Mouse (Mus musculus): ENCODE measurements around the gene Tenm3. TPM values are rescaled to one million over a fixed set of nuclear protein-coding genes. Genes with fewer than 3 reads are reported as not detected.

Gene Tenm3
- polyA plus RNA-seq, 1 experiment from 2014 or later: 7.0 TPM

DNA sequence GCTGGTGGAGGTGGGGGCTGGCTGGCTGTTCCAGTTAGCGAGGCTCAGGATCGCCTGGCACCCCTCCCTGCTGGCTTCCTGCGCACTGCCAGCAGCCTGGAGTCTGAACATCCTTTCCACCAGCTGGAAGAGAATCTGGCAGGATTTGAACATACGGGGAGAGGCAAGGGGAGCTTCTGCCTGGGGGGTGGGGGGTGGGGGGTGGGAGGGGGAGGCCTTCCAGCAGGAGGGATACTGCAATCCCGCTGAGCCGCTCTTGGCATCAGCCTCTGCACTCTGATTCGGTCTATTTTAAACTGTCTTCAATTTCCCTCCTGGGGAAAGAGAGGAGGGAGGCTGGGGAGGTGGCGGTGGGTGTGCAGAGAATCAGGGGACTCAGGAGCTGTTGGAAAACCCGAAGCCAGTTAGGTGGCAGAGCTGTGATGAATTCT lies 628.7 kb downstream of the Tenm3 start:
- no peaks in the 10 kb centered on the region; the same call in 1 of the 2 replicates for H3K27me3 ChIP-seq (replicated peaks)
- ATAC-seq (ENCODE audit: extremely low read depth, insufficient number of reproducible peaks, low FRiP score, low TSS enrichment): no peak
- whole genome bisulfite sequencing: 30% methylated on average over 9 of the region's 9 CpGs

DNA sequence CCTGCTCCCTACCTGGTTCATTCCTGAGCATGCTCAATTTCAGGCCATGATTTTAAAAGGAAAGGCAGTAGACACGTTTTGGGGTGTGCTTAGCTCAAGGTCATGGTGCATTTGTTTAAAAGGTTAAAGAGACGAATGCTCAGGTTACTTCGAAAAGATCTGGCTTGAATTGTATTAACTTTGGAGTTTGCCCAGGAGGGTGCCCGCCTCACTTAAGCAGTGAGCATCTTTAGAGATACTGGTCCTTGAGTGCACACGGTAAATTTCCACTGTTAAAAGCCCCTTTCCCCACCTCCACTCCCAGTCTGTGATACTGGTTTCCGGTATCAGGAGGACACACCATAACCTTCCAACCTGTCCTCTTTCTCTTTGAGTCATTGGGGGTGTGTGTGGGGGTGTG lies 629.4 kb downstream of the Tenm3 start:
- ATAC-seq (ENCODE audit: extremely low read depth, insufficient number of reproducible peaks, low FRiP score, low TSS enrichment): no peak
- H3K9me3 ChIP-seq: no peaks in the 10 kb centered on the region
- no peak overlapping the region for H3K27ac ChIP-seq (replicated peaks)
- no peak overlapping the region for H3K4me2 ChIP-seq
- H3K36me3 ChIP-seq: no peaks in the 10 kb centered on the region
- H3K4me3 ChIP-seq: no peak overlapping the region
- H3K27me3 ChIP-seq (replicated peaks): no peaks in the 10 kb centered on the region; the same call in 1 of the 2 replicates
- no peaks in the 10 kb centered on the region for H3K4me1 ChIP-seq
- WGBS: 63% methylated on average over 6 of the region's 6 CpGs
- no peak overlapping the region for H3K9ac ChIP-seq

More for the DNA sequence above, 628.7 kb downstream of the Tenm3 start:
- Histone ChIP-seq H3K36me3 (no peaks in the 10 kb centered on the region), H3K4me3 (no peak overlapping the region), H3K9me3 (no peaks in the 10 kb centered on the region), H3K4me2 (no peak overlapping the region), H3K4me1 (no peaks in the 10 kb centered on the region), H3K9ac (no peak overlapping the region), H3K27ac (replicated peaks) (no peak overlapping the region)

DNA sequence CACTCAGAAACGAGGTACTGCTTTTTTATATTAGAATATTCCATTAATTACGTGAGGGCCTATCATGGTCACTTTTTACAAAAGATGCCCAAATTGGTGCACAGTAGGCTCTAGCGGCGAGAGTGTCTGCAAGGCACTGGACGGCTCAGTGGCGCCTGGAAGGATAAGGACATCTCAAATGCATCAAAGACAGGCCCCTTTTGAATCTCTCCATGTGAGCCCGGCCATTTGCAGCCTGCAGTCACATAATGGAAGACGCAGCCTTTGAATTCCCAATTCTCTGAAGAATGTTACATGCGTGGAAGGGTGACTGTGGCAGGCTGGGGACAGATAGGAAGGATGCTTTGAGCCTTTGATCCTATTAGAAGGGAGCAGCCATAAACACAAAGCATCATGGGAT lies 631.8 kb downstream of the Tenm3 start:
- ATAC-seq (ENCODE audit: extremely low read depth, insufficient number of reproducible peaks, low FRiP score, low TSS enrichment): no peak
- no peaks in the 10 kb centered on the region; the same call in 1 of the 2 replicates for H3K27me3 ChIP-seq (replicated peaks)
- no peak overlapping the region for H3K27ac ChIP-seq (replicated peaks)
- no peak overlapping the region for H3K4me3 ChIP-seq
- H3K4me2 ChIP-seq: no peak overlapping the region
- H3K4me1 ChIP-seq: no peaks in the 10 kb centered on the region
- no peaks in the 10 kb centered on the region for H3K36me3 ChIP-seq
- H3K9ac ChIP-seq: no peak overlapping the region
- no peaks in the 10 kb centered on the region for H3K9me3 ChIP-seq
- 83% methylated on average over 9 of the region's 9 CpGs for whole genome bisulfite sequencing

DNA sequence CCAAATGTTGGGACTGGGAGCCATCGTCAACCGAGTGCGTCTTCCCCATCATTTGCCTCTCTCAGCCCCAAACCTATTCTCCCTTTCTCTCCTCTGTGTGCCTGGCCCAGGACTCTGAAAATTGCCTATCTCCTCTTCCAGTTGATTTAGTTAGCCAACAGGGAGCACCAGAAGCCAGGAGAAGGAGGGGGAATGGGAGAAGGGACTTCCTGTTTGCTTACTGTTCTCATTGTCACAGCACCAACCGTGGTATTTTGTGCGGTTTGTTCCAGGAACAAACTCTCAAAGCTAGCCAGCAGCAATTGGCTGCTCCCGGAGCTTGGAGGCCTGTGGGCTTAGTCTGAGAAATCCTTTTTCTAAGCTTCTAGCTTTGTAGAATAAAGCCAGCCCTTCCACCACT lies 636.2 kb downstream of the Tenm3 start:
- Histone ChIP-seq H3K27ac (replicated peaks) (no peak overlapping the region), H3K27me3 (replicated peaks) (no peaks in the 10 kb centered on the region), H3K9ac (no peak overlapping the region), H3K4me1 (no peaks in the 10 kb centered on the region), H3K36me3 (no peaks in the 10 kb centered on the region), H3K9me3 (no peaks in the 10 kb centered on the region), H3K4me3 (no peak overlapping the region), H3K4me2 (no peak overlapping the region)
- 79% methylated on average over 6 of the region's 6 CpGs for WGBS
- ATAC-seq (ENCODE audit: extremely low read depth, insufficient number of reproducible peaks, low FRiP score, low TSS enrichment): no peak

DNA sequence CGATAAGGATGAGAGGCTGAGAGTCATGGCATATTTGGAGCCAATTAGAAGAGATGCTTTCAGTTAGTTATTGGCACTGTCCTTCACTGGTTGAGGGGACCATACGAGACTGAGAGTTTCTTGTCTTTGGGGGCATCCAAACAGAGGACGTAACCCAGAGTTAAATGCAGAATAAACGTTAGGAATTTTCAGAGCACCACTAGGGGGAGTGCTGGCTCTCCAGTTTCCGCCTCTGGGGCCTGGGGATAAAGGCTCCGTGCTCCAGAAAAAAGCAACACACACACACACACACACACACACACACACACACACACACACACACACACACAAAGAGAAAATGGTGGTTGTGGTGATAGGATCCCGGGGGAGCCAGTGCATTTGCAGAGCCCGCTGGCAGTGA lies 636.8 kb downstream of the Tenm3 start:
- WGBS: 66% methylated on average over 7 of the region's 8 CpGs
- H3K27ac ChIP-seq (replicated peaks): no peak overlapping the region
- no peak overlapping the region for H3K4me3 ChIP-seq
- H3K4me2 ChIP-seq: no peak overlapping the region
- H3K36me3 ChIP-seq: no peaks in the 10 kb centered on the region
- H3K4me1 ChIP-seq: no peaks in the 10 kb centered on the region
- H3K9me3 ChIP-seq: no peaks in the 10 kb centered on the region
- no peaks in the 10 kb centered on the region for H3K27me3 ChIP-seq (replicated peaks)
- ATAC-seq (ENCODE audit: extremely low read depth, insufficient number of reproducible peaks, low FRiP score, low TSS enrichment): no peak
- no peak overlapping the region for H3K9ac ChIP-seq

DNA sequence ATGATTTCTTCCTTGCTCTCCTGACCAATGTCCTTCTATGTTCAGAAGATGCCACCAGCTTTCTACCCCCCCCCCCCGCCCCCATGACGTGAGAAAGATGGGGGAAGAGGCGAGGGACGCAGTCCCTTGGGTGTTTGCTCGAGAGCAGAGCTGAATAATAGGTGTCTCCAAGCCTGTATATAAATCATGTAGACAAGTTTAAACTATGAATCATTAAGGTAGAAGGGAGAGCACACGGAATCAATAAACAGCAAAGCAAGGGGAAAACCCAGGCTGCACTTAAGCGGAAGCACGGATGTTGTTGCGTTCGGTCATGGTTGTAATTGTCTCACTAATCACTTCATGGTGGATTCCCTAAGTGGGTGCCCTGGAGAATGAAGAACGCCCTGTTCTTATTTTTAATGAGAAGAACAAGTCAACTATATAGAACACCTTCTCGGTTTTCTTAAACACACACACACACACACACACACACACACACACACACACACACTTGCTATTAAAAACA lies 638.9 kb downstream of the Tenm3 start:
- no peaks in the 10 kb centered on the region for H3K9me3 ChIP-seq
- no peak overlapping the region for H3K4me2 ChIP-seq
- H3K36me3 ChIP-seq: no peaks in the 10 kb centered on the region
- ATAC-seq (ENCODE audit: extremely low read depth, insufficient number of reproducible peaks, low FRiP score, low TSS enrichment): no peak
- no peak overlapping the region for H3K9ac ChIP-seq
- no peaks in the 10 kb centered on the region for H3K27me3 ChIP-seq (replicated peaks)
- no peak overlapping the region for H3K4me3 ChIP-seq
- WGBS: 78% methylated on average over 12 of the region's 12 CpGs
- H3K4me1 ChIP-seq: no peaks in the 10 kb centered on the region
- H3K27ac ChIP-seq (replicated peaks): no peak overlapping the region

DNA sequence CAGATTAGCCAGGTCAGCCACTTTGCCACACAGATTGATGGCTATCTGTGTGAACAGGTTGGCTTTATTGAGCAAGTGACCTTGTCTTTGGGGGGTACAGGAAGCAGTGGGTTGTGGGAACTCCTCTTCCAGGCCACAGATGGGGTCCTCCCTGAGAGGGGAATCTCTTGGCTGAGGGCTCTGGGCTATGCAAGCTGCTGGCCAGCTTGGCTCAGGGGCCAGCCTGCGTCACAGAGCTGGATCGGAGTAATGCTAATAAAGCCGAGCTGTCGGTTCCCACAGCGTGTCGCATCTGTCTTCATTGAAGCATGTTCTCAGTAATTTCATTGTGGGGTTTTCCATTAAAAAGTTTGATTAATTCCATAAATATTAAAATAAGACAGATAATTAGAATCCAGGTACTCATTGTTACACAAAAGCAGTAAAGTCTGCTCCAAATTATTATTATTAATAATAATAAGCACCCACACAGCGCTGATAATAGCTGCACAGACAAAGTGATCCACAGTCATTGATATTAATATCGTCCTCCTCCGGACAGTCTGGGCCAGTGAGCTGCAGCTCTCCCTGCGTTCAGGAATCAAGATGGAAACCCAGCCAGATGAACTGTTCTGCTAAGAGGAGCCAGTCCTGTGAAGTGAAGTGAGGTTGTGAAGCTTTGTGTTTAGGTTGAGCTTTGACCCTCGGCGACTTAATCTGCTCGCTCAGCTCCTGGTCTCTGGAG lies 639.5 kb downstream of the Tenm3 start:
- ATAC-seq (ENCODE audit: extremely low read depth, insufficient number of reproducible peaks, low FRiP score, low TSS enrichment): no peak
- WGBS: 81% methylated on average over 13 of the region's 13 CpGs
- H3K4me1 ChIP-seq: no peaks in the 10 kb centered on the region
- H3K27ac ChIP-seq (replicated peaks): no peak overlapping the region
- no peak overlapping the region for H3K4me3 ChIP-seq
- no peaks in the 10 kb centered on the region for H3K27me3 ChIP-seq (replicated peaks)
- no peaks in the 10 kb centered on the region for H3K36me3 ChIP-seq
- no peak overlapping the region for H3K9ac ChIP-seq
- H3K9me3 ChIP-seq: no peaks in the 10 kb centered on the region
- no peak overlapping the region for H3K4me2 ChIP-seq

DNA sequence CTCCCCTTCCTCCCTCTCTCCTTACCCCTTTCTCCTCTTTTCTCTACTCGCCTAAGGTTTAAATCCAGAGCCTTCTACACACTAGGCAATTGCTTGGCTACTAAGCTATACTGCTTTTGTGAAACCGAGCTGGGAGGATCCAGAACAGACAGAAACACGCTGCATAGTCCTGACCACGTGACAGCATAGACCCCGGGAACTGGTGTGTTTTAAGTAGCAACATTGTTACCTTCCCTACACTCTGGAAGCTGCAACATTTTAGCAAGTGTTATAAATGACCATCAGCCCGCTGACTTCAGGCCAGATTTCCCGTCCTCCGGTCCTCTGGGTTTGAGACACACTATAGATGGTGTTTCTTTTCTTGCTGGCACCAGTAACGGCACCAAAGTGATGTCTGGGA lies 640.1 kb downstream of the Tenm3 start:
- no peaks in the 10 kb centered on the region for H3K36me3 ChIP-seq
- no peak for ATAC-seq (ENCODE audit: extremely low read depth, insufficient number of reproducible peaks, low FRiP score, low TSS enrichment)
- no peaks in the 10 kb centered on the region for H3K27me3 ChIP-seq (replicated peaks)
- H3K27ac ChIP-seq (replicated peaks): no peak overlapping the region
- no peak overlapping the region for H3K9ac ChIP-seq
- H3K9me3 ChIP-seq: no peaks in the 10 kb centered on the region
- no peaks in the 10 kb centered on the region for H3K4me1 ChIP-seq
- no peak overlapping the region for H3K4me2 ChIP-seq
- WGBS: 73% methylated on average over 9 of the region's 9 CpGs
- no peak overlapping the region for H3K4me3 ChIP-seq

DNA sequence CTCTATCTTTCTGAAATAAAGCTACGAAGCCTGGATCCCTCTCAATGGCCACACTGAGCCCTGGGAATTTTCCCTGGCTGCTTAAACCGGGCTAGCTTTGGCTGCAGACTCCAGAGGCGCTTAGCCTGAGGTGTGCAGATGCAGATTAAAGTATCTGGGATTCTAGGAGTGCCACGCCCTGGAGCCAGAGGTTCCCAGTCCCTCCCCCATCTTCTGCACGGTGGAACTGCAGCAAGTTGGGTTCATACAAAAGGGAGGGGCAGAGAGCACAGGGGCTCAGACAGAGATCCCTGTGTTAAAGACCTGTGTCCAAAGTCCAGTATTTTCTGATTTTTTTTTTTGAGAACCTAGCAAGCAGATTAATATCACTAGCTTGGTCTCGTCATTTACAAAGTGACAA lies 640.6 kb downstream of the Tenm3 start:
- 52% methylated on average over 6 of the region's 6 CpGs for WGBS
- Histone ChIP-seq H3K4me3 (no peak overlapping the region), H3K9ac (no peak overlapping the region), H3K27me3 (replicated peaks) (no peaks in the 10 kb centered on the region), H3K9me3 (no peaks in the 10 kb centered on the region), H3K36me3 (no peaks in the 10 kb centered on the region), H3K4me2 (no peak overlapping the region), H3K4me1 (no peaks in the 10 kb centered on the region), H3K27ac (replicated peaks) (no peak overlapping the region)
- no peak for ATAC-seq (ENCODE audit: extremely low read depth, insufficient number of reproducible peaks, low FRiP score, low TSS enrichment)

DNA sequence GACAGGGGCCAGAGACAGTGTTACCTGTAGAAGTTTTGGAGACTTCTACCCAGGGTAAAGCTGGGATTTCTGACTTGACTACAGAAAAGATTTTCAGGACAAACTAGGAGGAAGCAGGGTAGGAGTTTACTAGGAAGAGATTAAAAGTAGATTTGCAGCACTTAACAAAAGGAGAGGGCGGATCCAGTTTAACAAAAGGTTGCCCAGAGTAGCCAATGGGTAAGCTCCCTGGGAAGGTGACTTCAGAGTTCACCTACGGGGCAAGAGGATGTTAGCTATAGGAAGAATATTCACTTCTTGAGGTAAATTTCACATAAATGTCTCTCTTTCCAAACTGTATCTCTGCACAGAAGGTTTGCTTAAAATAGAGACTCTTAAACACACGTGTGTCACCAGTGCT lies 641.1 kb downstream of the Tenm3 start:
- no peak overlapping the region for H3K9ac ChIP-seq
- H3K27ac ChIP-seq (replicated peaks): no peak overlapping the region
- H3K4me1 ChIP-seq: no peaks in the 10 kb centered on the region
- ATAC-seq (ENCODE audit: extremely low read depth, insufficient number of reproducible peaks, low FRiP score, low TSS enrichment): no peak
- H3K27me3 ChIP-seq (replicated peaks): no peaks in the 10 kb centered on the region
- H3K4me2 ChIP-seq: no peak overlapping the region
- H3K36me3 ChIP-seq: no peaks in the 10 kb centered on the region
- H3K9me3 ChIP-seq: no peaks in the 10 kb centered on the region
- H3K4me3 ChIP-seq: no peak overlapping the region
- 57% methylated on average over 3 of the region's 3 CpGs for WGBS

DNA sequence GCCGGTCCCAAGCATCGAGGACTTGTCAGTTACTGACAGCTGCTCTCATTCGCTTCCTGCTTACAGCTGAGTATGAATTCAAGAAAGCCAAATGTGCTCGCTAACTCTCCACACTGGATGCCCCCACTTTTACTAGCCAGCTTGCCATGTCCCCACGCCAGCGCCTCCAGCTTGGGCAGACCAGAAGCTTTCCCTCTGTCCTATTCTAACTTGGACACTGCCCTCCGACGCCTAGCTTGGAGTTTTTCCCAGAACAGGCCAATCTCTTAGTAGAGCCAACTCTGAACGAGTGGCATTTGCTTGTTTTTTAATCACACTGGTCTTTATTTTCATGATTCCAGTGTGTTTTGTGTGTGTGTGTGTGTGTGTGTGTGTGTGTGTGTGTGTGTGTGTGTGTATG lies 644.6 kb downstream of the Tenm3 start:
- H3K9ac ChIP-seq: no peak overlapping the region
- no peak overlapping the region for H3K4me2 ChIP-seq
- no peaks in the 10 kb centered on the region for H3K27me3 ChIP-seq (replicated peaks)
- 84% methylated on average over 9 of the region's 9 CpGs for WGBS
- no peak overlapping the region for H3K27ac ChIP-seq (replicated peaks)
- no peak overlapping the region for H3K4me3 ChIP-seq
- H3K36me3 ChIP-seq: no peaks in the 10 kb centered on the region
- no peaks in the 10 kb centered on the region for H3K9me3 ChIP-seq
- H3K4me1 ChIP-seq: no peaks in the 10 kb centered on the region
- no peak for ATAC-seq (ENCODE audit: extremely low read depth, insufficient number of reproducible peaks, low FRiP score, low TSS enrichment)

DNA sequence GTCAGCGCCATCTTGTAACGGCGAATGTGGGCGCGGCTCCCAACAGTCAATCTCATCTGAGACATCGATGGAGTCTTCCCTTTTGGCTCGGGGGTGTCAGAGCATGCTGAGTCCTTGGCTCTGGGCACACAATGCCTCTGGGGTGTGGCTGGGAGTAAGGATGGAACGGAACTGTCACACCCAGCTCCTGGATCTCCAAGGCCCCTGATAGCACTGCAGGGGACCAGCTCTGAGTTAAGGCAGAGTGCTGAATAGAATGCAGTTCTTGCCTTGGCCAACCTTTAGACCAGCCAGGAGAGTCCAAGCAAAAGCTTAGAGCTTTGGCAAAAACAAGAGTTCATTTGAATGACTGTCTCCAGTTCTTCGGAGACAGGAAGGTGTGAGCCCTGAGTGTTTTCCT lies 647.8 kb downstream of the Tenm3 start:
- no peak overlapping the region for H3K9ac ChIP-seq
- H3K9me3 ChIP-seq: no peaks in the 10 kb centered on the region
- H3K4me1 ChIP-seq: no peaks in the 10 kb centered on the region
- H3K4me2 ChIP-seq: no peak overlapping the region
- no peak overlapping the region for H3K27ac ChIP-seq (replicated peaks)
- H3K4me3 ChIP-seq: no peak overlapping the region
- no peak for ATAC-seq (ENCODE audit: extremely low read depth, insufficient number of reproducible peaks, low FRiP score, low TSS enrichment)
- 87% methylated on average over 9 of the region's 9 CpGs for WGBS
- no peaks in the 10 kb centered on the region for H3K27me3 ChIP-seq (replicated peaks)
- H3K36me3 ChIP-seq: no peaks in the 10 kb centered on the region
